In genomic region chr8:85016724-85017123, GRCm38 (mm10) we compare ENCODE assay signal across 26 mouse cellular contexts. TPM values are rescaled to one million over a fixed set of nuclear protein-coding genes. Genes with fewer than 3 reads are reported as not detected.
A peak's percentile ranks its signal among the peaks of the same experiment; 100 is the strongest.
DNase-seq lines count a peak whose midpoint lies in the region; ATAC-seq lines count a peak whose summit lies in the region.
"Had no signal": no experiment of that assay in that cellular context is flagged by ENCODE, and none has a peak within 500 bp of the region (broad histone marks: within the 10 kb centered on the region; RNA-seq: fewer than 3 reads in every experiment).

No protein-coding gene starts in this region.

- DNase-seq in cerebellum, adult 9-11 months, result peak; percentile 10
- DNase-seq in urinary bladder, postnatal 36 days (ENCODE audit: low spot score in 2 of 2), result peak; percentile 64 to 70
- no peak for DNase-seq in urinary bladder, postnatal 25 days (ENCODE audit: low spot score)
- DNase-seq in left cerebral cortex, postnatal 25 days (ENCODE audit: low spot score in 2 of 2), result no peak
- no peak for DNase-seq in spleen, adult 12 weeks (ENCODE audit: low spot score)
- DNase-seq: adrenal gland, postnatal 14 days; B cell, adult 2 months; cerebellum, adult 18-20 months; cerebellum, postnatal 10 days; gastrocnemius, postnatal 10 days had no signal

- 53% methylated on average over 10 of the region's 10 CpGs for WGBS in stomach, embryonic 16.5 days

- no peaks in the 10 kb centered on the region for H3K9me3 ChIP-seq in stomach, embryonic 16.5 days (replicated peaks; ENCODE audit: control insufficient read depth, low read length)
- H3K9me3 ChIP-seq: forebrain, embryonic 12.5 days; heart, embryonic 12.5 days; hindbrain, embryonic 10.5 days had no signal

- no peak overlapping the region; the same call in 1 of the 2 replicates for H3K9ac ChIP-seq in stomach, embryonic 16.5 days (ENCODE audit: low read length)
- H3K9ac ChIP-seq: forebrain, embryonic 12.5 days; heart, embryonic 12.5 days; hindbrain, embryonic 14.5 days had no signal

- peak overlapping the region; percentile 67 for H3K27ac ChIP-seq in stomach, embryonic 16.5 days (ENCODE audit: low read length)
- H3K27ac ChIP-seq: forebrain, embryonic 12.5 days; hindbrain, embryonic 10.5 days; hindbrain, embryonic 14.5 days had no signal

- H3K27me3 ChIP-seq in stomach, embryonic 16.5 days (ENCODE audit: control insufficient read depth, insufficient read depth, low read length), result peaks cover 8% of the 10 kb centered on the region; the same call in 1 of the 2 replicates

- no peak for ATAC-seq in cerebellum, adult (ENCODE audit: insufficient number of reproducible peaks, low FRiP score, low TSS enrichment)
- ATAC-seq in stomach, embryonic 16.5 days (ENCODE audit: insufficient read depth, low FRiP score), result no peak
- ATAC-seq: activated CD4-positive, CD25-positive, alpha-beta regulatory T cell, adult 4 months; CD4-positive, CD25-positive, alpha-beta regulatory T cell, adult 4 months; forebrain, embryonic 16.5 days; Patski had no signal

- no peak overlapping the region for H3K4me3 ChIP-seq in stomach, embryonic 16.5 days (replicated peaks; ENCODE audit: low read length)
- H3K4me3 ChIP-seq: forebrain, embryonic 12.5 days; heart, embryonic 12.5 days; hindbrain, embryonic 10.5 days had no signal

- intact Hi-C loops in left cerebral cortex, postnatal 25 days (cut with DNase I), result no loop called here

- peaks cover 7% of the 10 kb centered on the region for H3K4me1 ChIP-seq in stomach, embryonic 16.5 days (ENCODE audit: control insufficient read depth, insufficient read depth, low read length)

- peaks cover 10% of the 10 kb centered on the region; the same call in 1 of the 2 replicates for H3K36me3 ChIP-seq in stomach, embryonic 16.5 days (ENCODE audit: control insufficient read depth, insufficient read depth, low read length)

- H3K4me2 ChIP-seq in stomach, embryonic 16.5 days (ENCODE audit: low read depth, low read length), result no peak overlapping the region
- H3K4me2 ChIP-seq: forebrain, embryonic 12.5 days; heart, embryonic 12.5 days; hindbrain, embryonic 14.5 days had no signal

RNA-seq across cellular contexts. Expression of gene Best2, which starts 2.4 kb away (rescaled TPM):
- 0.30 and 0.42 TPM in 2 replicates for polyA plus RNA-seq in stomach, embryonic 16.5 days (2015; fragmentation: Nextera tagmentation; extraction: Ambion mirVana)
- not detected for total RNA-seq in left cerebral cortex, postnatal 25 days (2021)
- total RNA-seq: adrenal gland, adult 18-20 months; adrenal gland, postnatal 14 days; gastrocnemius, postnatal 10 days; heart, adult 8-10 months; heart, postnatal 25 days had no signal
- polyA plus RNA-seq: activated CD4-positive, CD25-positive, alpha-beta regulatory T cell, adult 4 months; CD4-positive, CD25-positive, alpha-beta regulatory T cell, adult 4 months; embryonic facial prominence, embryonic 11.5 days; forebrain, embryonic 12.5 days; forebrain, embryonic 16.5 days; gonadal fat pad, adult 2 months; heart, embryonic 12.5 days; heart, embryonic 16.5 days; hindbrain, embryonic 10.5 days; hindbrain, embryonic 14.5 days had no signal

RNA-seq across cellular contexts. Expression of gene Asna1, which starts 8.4 kb away (rescaled TPM):
- 108 and 110 TPM in 2 replicates for polyA plus RNA-seq in stomach, embryonic 16.5 days (2015; fragmentation: Nextera tagmentation; extraction: Ambion mirVana)
- 100 to 1,000 TPM; 118 to 122 TPM for total RNA-seq in left cerebral cortex, postnatal 25 days (2021)

RNA-seq across cellular contexts. Expression of gene Trir, which starts 9.9 kb away (rescaled TPM):
- polyA plus RNA-seq in stomach, embryonic 16.5 days (2015; fragmentation: Nextera tagmentation; extraction: Ambion mirVana), result 63.4 and 64.0 TPM in 2 replicates
- total RNA-seq in left cerebral cortex, postnatal 25 days (2021), result 100 to 1,000 TPM; 115 to 129 TPM

RNA-seq across cellular contexts. Expression of gene Tnpo2, which starts 20.0 kb away (rescaled TPM):
- polyA plus RNA-seq in stomach, embryonic 16.5 days (2015; fragmentation: Nextera tagmentation; extraction: Ambion mirVana), result 28.6 and 31.0 TPM in 2 replicates
- 100 to 1,000 TPM; 155 to 175 TPM for total RNA-seq in left cerebral cortex, postnatal 25 days (2021)

RNA-seq across cellular contexts. Expression of gene Hook2, which starts 26.3 kb away (rescaled TPM):
- polyA plus RNA-seq in stomach, embryonic 16.5 days (2015; fragmentation: Nextera tagmentation; extraction: Ambion mirVana), result 50.0 TPM in 2 replicates
- total RNA-seq in left cerebral cortex, postnatal 25 days (2021), result 1 to 10 TPM; 7.2 to 8.5 TPM

Comparison
In these comparisons a context has a peak if more than half of its experiments do, and no peak if none do; other contexts are left out.
1. DNase-seq: peak in cerebellum, adult 9-11 months (single experiment) and urinary bladder, postnatal 36 days (2 of 2); none in urinary bladder, postnatal 25 days (single experiment), left cerebral cortex, postnatal 25 days (0 of 2) and spleen, adult 12 weeks (single experiment).